Mouse (Mus musculus) liver, embryonic 11.5 days (tissue): ENCODE data around the gene Ajm1. TPM values are rescaled to one million over a fixed set of nuclear protein-coding genes. Genes with fewer than 3 reads are reported as not detected.

ENCODE experiments used
- ATAC-seq: fragments of 200-750 bp; cut with Nextera tagmentation; replicated peaks from 2 replicates; pipeline ENCODE4 v1.8.0; 2017; ENCODE audit warnings: moderate number of reproducible peaks, mild to moderate bottlenecking, moderate TSS enrichment, moderate library complexity; ENCODE audit not compliant: low FRiP score
- DNase-seq: peaks from one replicate; pipeline ENCODE4 v3.0.0-alpha.2; 2017; ENCODE audit warnings: low spot score
- H3K27ac ChIP-seq: fragments of 300-500 bp; sonication (generic); 2 replicates; pipeline ENCODE4 v1.5.1; 2014; ENCODE audit warnings: mild to moderate bottlenecking, low read depth, low read length, control low read depth
- H3K27me3 ChIP-seq: fragments of 300-500 bp; sonication (generic); replicated peaks from 2 replicates; pipeline ENCODE4 v1.6.1; 2014; ENCODE audit warnings: low read length, mixed read lengths; ENCODE audit not compliant: control insufficient read depth, insufficient read depth
- H3K36me3 ChIP-seq: fragments of 300-500 bp; sonication (generic); 2 replicates; pipeline ENCODE4 v1.6.1; 2014; ENCODE audit warnings: mild to moderate bottlenecking, low read length, moderate library complexity, mixed read lengths; ENCODE audit not compliant: control insufficient read depth, insufficient read depth
- H3K4me1 ChIP-seq: fragments of 300-500 bp; sonication (generic); replicated peaks from 2 replicates; pipeline ENCODE4 v1.6.1; 2014; ENCODE audit warnings: low read length, mixed read lengths; ENCODE audit not compliant: control insufficient read depth, insufficient read depth
- H3K4me2 ChIP-seq: fragments of 300-500 bp; sonication (generic); 2 replicates; pipeline ENCODE4 v1.6.1; 2014; ENCODE audit warnings: mild to moderate bottlenecking, control low read depth, moderate library complexity
- H3K4me3 ChIP-seq: fragments of 300-500 bp; sonication (generic); 2 replicates; pipeline ENCODE4 v1.5.1; 2014; ENCODE audit warnings: low read depth, low read length, control low read depth
- H3K9ac ChIP-seq: fragments of 300-500 bp; sonication (generic); 2 replicates; pipeline ENCODE4 v1.6.1; 2014; ENCODE audit warnings: low read depth, low read length, control low read depth
- H3K9me3 ChIP-seq: fragments of 300-500 bp; sonication (generic); 2 replicates; pipeline ENCODE4 v1.6.1; 2016; ENCODE audit warnings: low read length, inconsistent platforms, mixed read lengths; ENCODE audit not compliant: control insufficient read depth
- WGBS: fragments of 180-500 bp; shearing (Covaris S2); extraction: QIAGEN DNeasy Blood & Tissue Kit; methylation state at CpG from one replicate; pipeline ENCODE4 v1.1.7; 2014; 5-methylcytosine and 5-hydroxymethylcytosine counted together
- polyA plus RNA-seq: library from polyadenylated mRNA; unstranded; fragments of >200 nt; fragmentation: Nextera tagmentation; extraction: Ambion mirVana; gene quantifications from 2 replicates; pipeline ENCODE4 v1.2.1, GENCODE M21; 2014

Ajm1 gene
- polyA plus RNA-seq, 1 experiment from 2014 or later: not detected

GRCm38 (mm10) chr2:25534178-25534865, 47.2 kb downstream of the Ajm1 start:
- Histone ChIP-seq H3K9ac (no peak overlapping the region), H3K27ac (no peak overlapping the region), H3K4me1 (no peaks in the 10 kb centered on the region), H3K4me3 (no peak overlapping the region), H3K27me3 (no peaks in the 10 kb centered on the region), H3K9me3 (no peaks in the 10 kb centered on the region), H3K36me3 (peaks cover 24% of the 10 kb centered on the region), H3K4me2 (no peak overlapping the region)
- 81% methylated on average over 3 of the region's 3 CpGs for WGBS
- no peak for DNase-seq
- ATAC-seq: no peak

- DNase-seq (no peak), ATAC-seq (no peak)
- Histone ChIP-seq H3K4me3 (no peak overlapping the region), H3K36me3 (peaks cover 30% of the 10 kb centered on the region), H3K9ac (no peak overlapping the region), H3K4me1 (no peaks in the 10 kb centered on the region), H3K4me2 (no peak overlapping the region), H3K27ac (no peak overlapping the region), H3K9me3 (no peaks in the 10 kb centered on the region), H3K27me3 (no peaks in the 10 kb centered on the region)
- 90% methylated on average over 2 of the region's 2 CpGs for WGBS
Measured at GRCm38 (mm10) chr2:25533707-25534106, 47.9 kb downstream of the Ajm1 start.

GRCm38 (mm10) chr2:25526510-25527302, 54.9 kb downstream of the Ajm1 start:
- H3K27ac ChIP-seq: no peak overlapping the region
- no peak overlapping the region for H3K9ac ChIP-seq
- ATAC-seq (no peak), DNase-seq (no peak)
- peaks cover 67% of the 10 kb centered on the region for H3K36me3 ChIP-seq
- no peaks in the 10 kb centered on the region for H3K9me3 ChIP-seq
- no peak overlapping the region for H3K4me3 ChIP-seq
- no peaks in the 10 kb centered on the region for H3K4me1 ChIP-seq
- 83% methylated on average over 9 of the region's 9 CpGs for WGBS
- H3K27me3 ChIP-seq: no peaks in the 10 kb centered on the region
- no peak overlapping the region for H3K4me2 ChIP-seq

Other genes starting within 250 kb of the Ajm1 start
- gene Man1b1, start 249.4 kb downstream of the Ajm1 start, polyA plus RNA-seq: 48.3 and 62.9 TPM in 2 replicates
- 17.4 and 18.3 TPM in 2 replicates for gene Dpp7, start 225.4 kb downstream of the Ajm1 start, polyA plus RNA-seq
- gene Uap1l1, start 216.1 kb downstream of the Ajm1 start, polyA plus RNA-seq: 15.6 and 17.8 TPM in 2 replicates
- gene Sapcd2, start 209.4 kb downstream of the Ajm1 start, polyA plus RNA-seq: 45.3 and 51.0 TPM in 2 replicates
- gene Entpd2, start 185.9 kb downstream of the Ajm1 start, polyA plus RNA-seq: 0.25 and 0.45 TPM in 2 replicates
- gene Npdc1, start 182.4 kb downstream of the Ajm1 start, polyA plus RNA-seq: 7.0 and 8.1 TPM in 2 replicates
- 0.09 TPM in 1 of 2 replicates, not detected in the other for gene Fut7, start 158.5 kb downstream of the Ajm1 start, polyA plus RNA-seq
- gene Abca2, start 153.1 kb downstream of the Ajm1 start, polyA plus RNA-seq: 3.9 and 4.5 TPM in 2 replicates
- 0.21 TPM in 1 of 2 replicates, not detected in the other for gene Clic3, start 124.9 kb downstream of the Ajm1 start, polyA plus RNA-seq
- gene Paxx, start 120.7 kb downstream of the Ajm1 start, polyA plus RNA-seq: 9.2 and 14.3 TPM in 2 replicates
- gene Ptgds, start 111.7 kb downstream of the Ajm1 start, polyA plus RNA-seq: not detected in 2 replicates
- gene Lcn12, start 87.8 kb downstream of the Ajm1 start, polyA plus RNA-seq: not detected in 2 replicates
- gene Fbxw5, start 81.0 kb downstream of the Ajm1 start, polyA plus RNA-seq: 63.3 and 63.6 TPM in 2 replicates
- gene C8g, start 80.0 kb downstream of the Ajm1 start, polyA plus RNA-seq: 14.9 and 16.8 TPM in 2 replicates
- 28.0 and 31.0 TPM in 2 replicates for gene Traf2, start 34.8 kb downstream of the Ajm1 start, polyA plus RNA-seq
- 367 and 380 TPM in 2 replicates for gene Edf1, start 23.9 kb downstream of the Ajm1 start, polyA plus RNA-seq
- 1.3 and 1.8 TPM in 2 replicates for gene Mamdc4, start 6.9 kb downstream of the Ajm1 start, polyA plus RNA-seq
- gene Phpt1, start 6.5 kb downstream of the Ajm1 start, polyA plus RNA-seq: 112 and 116 TPM in 2 replicates
- 59.3 and 67.7 TPM in 2 replicates for gene Rabl6, start 26.8 kb upstream of the Ajm1 start, polyA plus RNA-seq
- gene Ccdc183, start 35.9 kb upstream of the Ajm1 start, polyA plus RNA-seq: 0.08 and 0.12 TPM in 2 replicates
- gene Tmem141, start 40.2 kb upstream of the Ajm1 start, polyA plus RNA-seq: 12.1 and 13.4 TPM in 2 replicates
- 31.1 and 33.4 TPM in 2 replicates for gene Fcna, start 46.3 kb upstream of the Ajm1 start, polyA plus RNA-seq
- gene Lcn8, start 71.4 kb upstream of the Ajm1 start, polyA plus RNA-seq: not detected in 2 replicates
- gene Lcn5, start 76.2 kb upstream of the Ajm1 start, polyA plus RNA-seq: not detected in 2 replicates
- gene Lcn6, start 95.0 kb upstream of the Ajm1 start, polyA plus RNA-seq: not detected in 2 replicates
- gene Lcn10, start 101.0 kb upstream of the Ajm1 start, polyA plus RNA-seq: not detected in 2 replicates
- gene Obp2a, start 118.3 kb upstream of the Ajm1 start, polyA plus RNA-seq: not detected in 2 replicates
- 35.6 and 37.8 TPM in 2 replicates for gene Bmyc, start 125.0 kb upstream of the Ajm1 start, polyA plus RNA-seq
- not detected in 2 replicates for gene Obp2b, start 155.3 kb upstream of the Ajm1 start, polyA plus RNA-seq
- not detected in 2 replicates for gene Lcn3, start 183.8 kb upstream of the Ajm1 start, polyA plus RNA-seq
- not detected in 2 replicates for gene Lcn11, start 195.3 kb upstream of the Ajm1 start, polyA plus RNA-seq
- not detected in 2 replicates for gene Gm13539, start 200.5 kb upstream of the Ajm1 start, polyA plus RNA-seq
- not detected in 2 replicates for gene Glt6d1, start 234.1 kb upstream of the Ajm1 start, polyA plus RNA-seq
- not detected in 2 replicates for gene Lcn9, start 241.4 kb upstream of the Ajm1 start, polyA plus RNA-seq